Mouse (Mus musculus) embryonic facial prominence, embryonic 15.5 days (tissue): ENCODE results near the gene Pspc1. TPM values are rescaled to one million over a fixed set of nuclear protein-coding genes. Genes with fewer than 3 reads are reported as not detected.

Experiments used
- ATAC-seq: fragments of 200-750 bp; cut with Nextera tagmentation; 2 replicates; pipeline ENCODE4 v1.8.0; 2017; ENCODE audit warnings: low read depth, moderate TSS enrichment; ENCODE audit not compliant: insufficient number of reproducible peaks, low FRiP score, low TSS enrichment
- H3K27ac ChIP-seq: fragments of 300-500 bp; sonication (generic); replicated peaks from 2 replicates; pipeline ENCODE4 v1.5.1; 2015; ENCODE audit warnings: mild to moderate bottlenecking, inconsistent platforms
- H3K27me3 ChIP-seq: fragments of 300-500 bp; sonication (generic); 2 replicates; pipeline ENCODE4 v1.6.1; 2015; ENCODE audit warnings: inconsistent platforms
- H3K36me3 ChIP-seq: fragments of 300-500 bp; sonication (generic); 2 replicates; pipeline ENCODE4 v1.6.1; 2015; ENCODE audit warnings: mild to moderate bottlenecking, inconsistent platforms
- H3K4me1 ChIP-seq: fragments of 300-500 bp; sonication (generic); 2 replicates; pipeline ENCODE4 v1.6.1; 2015; ENCODE audit warnings: inconsistent platforms
- H3K4me2 ChIP-seq: fragments of 300-500 bp; sonication (generic); replicated peaks from 2 replicates; pipeline ENCODE4 v1.6.1; 2015; ENCODE audit warnings: mild to moderate bottlenecking, inconsistent platforms
- H3K4me3 ChIP-seq: fragments of 300-500 bp; sonication (generic); replicated peaks from 2 replicates; pipeline ENCODE4 v1.5.1; 2015; ENCODE audit warnings: mild to moderate bottlenecking, inconsistent platforms
- H3K9ac ChIP-seq: fragments of 300-500 bp; sonication (generic); 2 replicates; pipeline ENCODE4 v1.6.1; 2015; ENCODE audit warnings: inconsistent platforms
- H3K9me3 ChIP-seq: fragments of 300-500 bp; sonication (generic); replicated peaks from 2 replicates; pipeline ENCODE4 v1.6.1; 2016; ENCODE audit warnings: inconsistent platforms
- WGBS: fragments of 180-500 bp; shearing (Covaris S2); methylation state at CpG from one replicate; pipeline ENCODE4 v1.1.7; 2015; 5-methylcytosine and 5-hydroxymethylcytosine counted together
- polyA plus RNA-seq: library from polyadenylated mRNA; unstranded; fragments of >200 nt; fragmentation: Nextera tagmentation; extraction: Ambion mirVana; gene quantifications from 2 replicates; pipeline ENCODE4 v1.2.1, GENCODE M21; 2015

Pspc1 gene
- polyA plus RNA-seq, 1 experiment from 2014 or later, result 24.8 TPM

DNA sequence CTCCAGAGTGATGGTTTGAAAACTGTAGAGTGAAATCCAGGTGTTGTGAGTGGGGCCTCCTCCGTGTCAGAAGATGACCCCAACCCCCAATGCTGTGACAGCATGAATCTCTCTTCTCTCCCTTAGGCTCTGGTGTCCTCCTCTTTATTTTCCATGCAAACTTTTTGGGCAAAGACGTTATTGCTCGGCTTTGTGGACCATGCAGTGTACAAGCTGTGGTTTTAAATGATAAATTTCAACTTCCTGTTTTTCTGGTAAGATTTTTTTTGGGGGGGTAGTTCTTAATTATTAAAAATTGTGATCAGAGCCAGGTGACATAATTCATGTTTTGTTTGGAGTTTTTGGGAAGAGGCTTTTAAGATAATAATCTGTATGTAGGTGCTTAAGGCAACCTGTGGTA lies 82.6 kb downstream of the Pspc1 start:
- no peaks in the 10 kb centered on the region for H3K27me3 ChIP-seq
- H3K4me1 ChIP-seq, result no peaks in the 10 kb centered on the region
- H3K36me3 ChIP-seq, result peaks cover 76% of the 10 kb centered on the region
- no peak for ATAC-seq
- H3K27ac ChIP-seq, result no peak overlapping the region
- no peak overlapping the region for H3K9ac ChIP-seq
- H3K4me3 ChIP-seq, result no peak overlapping the region
- H3K9me3 ChIP-seq, result no peaks in the 10 kb centered on the region
- no peak overlapping the region for H3K4me2 ChIP-seq
- 79% methylated on average over 3 of the region's 3 CpGs for WGBS

DNA sequence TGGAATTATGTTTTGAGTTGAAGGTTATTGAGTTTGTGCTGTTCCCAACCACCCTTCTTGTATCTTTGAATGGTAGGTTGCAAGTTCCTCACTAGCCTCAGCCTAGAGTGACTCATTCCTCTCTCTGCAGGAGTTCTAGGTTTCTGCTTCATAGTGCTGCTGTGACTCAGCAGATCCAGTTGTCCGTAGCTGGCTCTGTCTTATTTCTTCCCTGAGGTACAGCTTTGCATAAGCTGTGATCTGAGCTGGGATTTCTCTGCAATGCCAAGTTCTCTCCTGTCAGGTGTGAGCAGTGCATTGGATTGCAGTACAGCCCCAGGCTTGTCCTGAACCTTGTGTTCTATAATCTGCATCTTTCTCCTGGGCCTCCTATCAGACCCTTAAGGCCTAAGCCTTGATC lies 88.3 kb downstream of the Pspc1 start:
- 67% methylated on average over 1 of the region's 1 CpGs for WGBS
- Histone ChIP-seq H3K4me2 (no peak overlapping the region), H3K36me3 (peaks cover 71% of the 10 kb centered on the region), H3K4me1 (no peaks in the 10 kb centered on the region), H3K27me3 (no peaks in the 10 kb centered on the region), H3K9ac (no peak overlapping the region), H3K9me3 (no peaks in the 10 kb centered on the region), H3K27ac (no peak overlapping the region), H3K4me3 (no peak overlapping the region)
- no peak for ATAC-seq

DNA sequence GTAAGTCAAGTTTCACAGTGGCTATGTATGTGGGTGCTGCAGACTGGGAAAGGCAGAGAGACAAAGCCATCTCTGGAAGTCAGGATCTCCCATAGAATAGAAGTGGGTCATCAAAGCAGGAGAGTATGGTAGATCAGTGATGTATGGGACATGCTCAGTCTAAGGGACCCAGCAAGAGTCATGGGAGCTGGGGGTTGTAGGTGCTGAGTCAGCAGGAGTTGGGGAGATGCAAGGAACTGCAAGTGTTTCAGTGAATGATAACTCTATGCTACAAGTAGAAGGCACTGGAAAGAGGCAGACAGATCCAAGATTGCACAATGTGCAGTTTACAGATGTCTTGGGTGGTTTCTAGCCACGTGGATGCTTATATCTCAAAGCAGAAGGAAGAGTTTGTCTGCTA lies 89.0 kb downstream of the Pspc1 start:
- Histone ChIP-seq H3K4me3 (no peak overlapping the region), H3K9me3 (no peaks in the 10 kb centered on the region), H3K4me1 (no peaks in the 10 kb centered on the region), H3K27ac (no peak overlapping the region), H3K4me2 (no peak overlapping the region), H3K27me3 (no peaks in the 10 kb centered on the region), H3K9ac (no peak overlapping the region), H3K36me3 (peaks cover 71% of the 10 kb centered on the region)
- no peak for ATAC-seq
- 87% methylated on average over 1 of the region's 1 CpGs for WGBS

DNA sequence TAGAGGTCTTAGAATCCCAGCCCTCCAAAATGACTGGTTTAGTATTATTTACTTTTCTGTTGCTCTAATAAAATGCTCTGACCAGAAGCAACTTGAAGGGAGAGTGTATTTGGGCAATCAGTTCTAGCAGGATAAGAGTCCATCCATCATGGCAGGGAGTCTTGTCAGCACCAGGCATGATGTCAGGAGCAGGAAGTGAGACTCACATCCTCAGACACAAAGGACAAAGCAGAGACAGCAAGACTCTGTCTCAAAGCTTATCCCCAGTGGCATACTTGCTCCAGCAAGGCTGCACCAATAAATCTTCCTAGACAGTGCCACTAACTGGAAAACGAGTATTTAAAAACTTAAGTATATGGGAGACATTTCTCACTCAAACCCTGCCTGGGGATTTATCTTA lies 92.7 kb downstream of the Pspc1 start:
- Histone ChIP-seq H3K4me3 (no peak overlapping the region), H3K9me3 (no peaks in the 10 kb centered on the region), H3K27ac (no peak overlapping the region), H3K4me1 (no peaks in the 10 kb centered on the region), H3K4me2 (no peak overlapping the region), H3K27me3 (no peaks in the 10 kb centered on the region), H3K36me3 (peaks cover 59% of the 10 kb centered on the region), H3K9ac (no peak overlapping the region)
- WGBS, result 66% methylated on average over 1 of the region's 1 CpGs
- ATAC-seq, result no peak

Other genes with a start within 250 kb of the Pspc1 start
- gene Cenpj, start 202.9 kb downstream of the Pspc1 start, polyA plus RNA-seq, result 9.2 and 10.4 TPM in 2 replicates
- gene Parp4, start 202.7 kb downstream of the Pspc1 start, polyA plus RNA-seq, result 4.2 and 4.7 TPM in 2 replicates
- 26.3 and 27.6 TPM in 2 replicates for gene Mphosph8, start 110.1 kb downstream of the Pspc1 start, polyA plus RNA-seq
- 27.7 and 29.4 TPM in 2 replicates for gene Zmym5, start 33.4 kb upstream of the Pspc1 start, polyA plus RNA-seq
- gene Zmym2, start 108.3 kb upstream of the Pspc1 start, polyA plus RNA-seq, result 36.6 and 39.8 TPM in 2 replicates